Mouse (Mus musculus) retina, adult 2 months (tissue): ENCODE results near the gene Atp1b1.

ENCODE experiments used
- DNase-seq: peaks from one replicate; pipeline ENCODE4 v3.0.0-alpha.2; 2012; ENCODE audit warnings: low read depth, low spot score

The Atp1b1 gene

DNA sequence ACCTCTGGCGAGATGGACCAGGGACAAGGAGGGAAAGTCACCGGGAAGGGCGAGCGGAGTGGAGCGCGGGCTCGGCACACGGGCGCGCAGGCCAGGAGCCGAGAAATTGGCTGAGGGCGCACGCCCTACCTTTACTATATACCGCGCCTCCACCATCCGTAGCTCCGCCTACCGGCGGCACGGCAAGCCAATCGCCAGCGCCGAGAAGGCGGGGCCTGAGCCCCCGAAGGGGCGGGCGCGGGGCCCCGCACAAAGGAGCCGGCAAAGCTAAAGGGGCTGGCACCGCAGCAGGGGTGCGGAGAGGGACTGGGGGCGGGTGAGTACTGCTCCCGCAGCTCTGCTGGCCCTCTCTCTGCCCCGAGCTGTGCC lies at the start of gene Atp1b1:
TSS of gene Atp1b1 (minus strand) at position 111 of the 369 bp plus-strand sequence.
- DNase-seq, result peak; percentile 23

- DNase-seq, result no peak
These were observed 46.9 kb upstream of the Atp1b1 start for GRCm38 (mm10) chr1:164505096-164505495.

- DNase-seq, result no peak
These were observed 45.1 kb upstream of the Atp1b1 start for GRCm38 (mm10) chr1:164503140-164503730.

DNA sequence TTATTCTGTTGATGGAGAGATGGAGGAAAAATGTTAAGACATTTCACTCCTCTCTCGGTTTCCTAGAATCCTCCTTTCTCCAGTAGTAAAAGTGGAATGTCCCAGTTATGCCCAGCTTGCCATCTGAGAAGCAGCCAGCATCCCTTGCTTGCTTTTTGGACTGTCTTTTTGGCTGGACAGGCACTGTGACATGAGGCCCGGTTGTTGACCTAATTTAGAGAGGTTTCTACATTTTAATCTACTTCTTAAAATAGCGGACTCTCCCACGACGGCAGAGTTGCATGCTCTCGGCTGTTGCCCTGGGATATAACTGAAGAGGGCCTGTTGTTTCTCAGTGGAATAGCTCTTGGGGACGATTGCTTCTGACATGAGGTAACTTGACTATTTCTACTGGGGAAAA lies 44.1 kb upstream of the Atp1b1 start:
- no peak for DNase-seq

- DNase-seq, result no peak
These were observed 36.8 kb upstream of the Atp1b1 start for GRCm38 (mm10) chr1:164494741-164495512.

GRCm38 (mm10) chr1:164494215-164494614 lies 36.1 kb upstream of the Atp1b1 start:
- no peak for DNase-seq

GRCm38 (mm10) chr1:164493042-164493705 lies 35.0 kb upstream of the Atp1b1 start:
- no peak for DNase-seq

DNA sequence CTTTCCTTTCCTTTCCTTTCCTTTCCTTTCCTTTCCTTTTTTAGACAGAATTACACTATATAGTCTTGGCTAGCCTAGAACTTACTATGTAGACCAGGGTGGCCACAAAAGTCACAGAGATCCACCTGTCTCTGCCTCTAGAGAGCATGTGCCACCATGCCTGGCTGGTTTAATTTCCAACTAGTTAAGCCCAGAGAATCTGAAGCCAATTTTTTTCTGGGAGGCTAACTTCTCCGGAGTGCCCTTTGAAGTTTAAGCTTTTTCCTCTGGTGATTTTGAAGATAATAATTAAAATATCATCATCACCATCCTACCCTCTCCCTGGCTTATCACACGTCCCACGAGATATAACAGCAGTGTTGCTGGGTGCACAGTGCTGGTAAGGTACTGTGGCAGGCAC lies 34.3 kb upstream of the Atp1b1 start:
- no peak for DNase-seq

DNA sequence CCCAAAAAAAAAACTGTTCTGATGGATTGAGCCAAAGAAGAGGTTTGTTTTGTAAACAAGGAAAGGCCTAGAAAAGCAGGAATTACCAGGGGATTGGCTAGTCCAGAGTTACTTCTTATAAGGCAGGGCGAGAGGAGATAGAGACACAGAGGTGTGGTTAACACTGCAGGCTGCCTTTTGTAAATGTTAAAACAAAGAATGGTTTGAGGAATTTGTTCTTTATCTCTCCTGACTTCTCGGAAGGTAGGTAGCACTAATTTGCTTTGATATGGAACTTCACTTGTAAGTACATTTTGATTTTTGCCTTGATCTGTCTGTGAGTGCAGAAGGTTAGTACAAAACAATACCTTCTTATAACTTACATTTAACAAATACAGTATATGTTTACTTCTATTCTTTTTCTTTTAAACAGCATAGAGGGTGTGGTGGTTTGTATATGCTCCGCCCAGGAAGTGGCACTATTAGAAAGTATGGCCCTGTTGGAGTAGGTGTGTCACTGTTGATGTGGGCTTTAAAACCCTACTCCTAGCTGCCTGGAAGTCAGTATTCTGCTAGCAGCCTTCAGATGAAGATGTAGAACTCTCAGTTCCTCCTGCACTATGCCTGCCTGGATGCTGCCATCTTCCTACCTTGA lies 31.9 kb upstream of the Atp1b1 start:
- no peak for DNase-seq

GRCm38 (mm10) chr1:164483728-164484127 lies 25.6 kb upstream of the Atp1b1 start:
- DNase-seq, result no peak

DNA sequence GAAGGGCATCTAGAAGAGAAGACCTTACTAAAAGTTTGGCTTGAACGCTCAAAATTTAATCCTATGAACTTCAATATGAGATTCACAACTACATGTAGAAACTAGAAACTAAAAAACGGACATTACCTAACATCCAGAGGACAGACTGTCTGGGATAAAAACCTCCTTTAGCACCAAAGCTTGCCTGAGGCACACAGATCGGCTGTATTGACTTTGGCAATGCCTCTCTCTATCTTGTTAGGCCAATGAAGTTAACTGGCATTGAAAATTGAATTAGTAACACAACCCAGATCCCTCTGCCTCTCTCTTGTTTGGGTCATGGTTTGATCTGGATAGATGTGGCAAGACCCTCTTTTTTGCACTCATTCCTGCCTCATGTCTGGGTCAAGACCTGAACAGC lies 24.7 kb upstream of the Atp1b1 start:
- no peak for DNase-seq

- DNase-seq, result no peak
These were observed 23.6 kb upstream of the Atp1b1 start for GRCm38 (mm10) chr1:164481645-164482354.

- DNase-seq, result no peak
These were observed 22.8 kb upstream of the Atp1b1 start for GRCm38 (mm10) chr1:164480755-164481644.

- DNase-seq, result no peak
These were observed 17.7 kb upstream of the Atp1b1 start for GRCm38 (mm10) chr1:164475895-164476294.

- no peak for DNase-seq
These were observed 16.8 kb upstream of the Atp1b1 start for GRCm38 (mm10) chr1:164474778-164475511.

DNA sequence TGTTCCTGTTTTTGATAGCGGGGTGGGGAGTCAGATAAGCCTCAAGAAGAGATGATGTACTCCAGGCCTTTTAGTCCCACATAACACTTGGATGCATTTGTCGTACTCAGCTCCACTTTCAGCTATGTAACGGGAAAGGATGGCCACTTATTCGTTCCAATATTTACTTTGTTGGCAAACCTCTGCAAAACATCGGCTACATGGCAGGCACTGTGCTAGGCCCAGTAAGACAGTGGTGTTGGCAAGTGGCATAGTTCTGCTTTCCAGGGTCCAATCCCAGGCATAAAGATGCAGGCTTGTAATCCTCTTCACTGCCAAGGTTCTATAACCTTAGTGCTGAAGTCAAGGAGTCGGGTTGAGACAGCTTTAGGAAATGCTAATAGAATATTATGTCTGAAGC lies 16.2 kb upstream of the Atp1b1 start:
- DNase-seq, result no peak

- no peak for DNase-seq
These were observed 15.2 kb upstream of the Atp1b1 start for GRCm38 (mm10) chr1:164473398-164473797.

DNA sequence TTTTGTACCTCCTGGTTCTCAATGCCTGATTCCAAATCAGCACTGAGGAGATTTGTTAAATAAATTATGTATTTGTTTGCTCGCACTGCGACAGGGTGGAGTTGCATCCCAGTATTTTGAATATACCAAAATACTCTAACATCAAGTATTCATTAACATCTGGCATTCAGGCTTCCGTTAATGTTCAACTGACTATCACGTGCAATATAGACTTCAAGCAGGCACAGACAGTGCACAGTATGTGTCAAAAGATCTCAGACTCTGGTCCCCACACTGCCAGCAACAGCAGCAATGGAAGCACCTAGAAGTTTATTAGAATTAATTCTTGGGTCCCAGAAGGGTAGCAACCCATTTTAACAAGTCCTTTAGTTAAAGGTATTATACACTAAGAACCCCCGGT lies 13.5 kb upstream of the Atp1b1 start:
- no peak for DNase-seq

DNA sequence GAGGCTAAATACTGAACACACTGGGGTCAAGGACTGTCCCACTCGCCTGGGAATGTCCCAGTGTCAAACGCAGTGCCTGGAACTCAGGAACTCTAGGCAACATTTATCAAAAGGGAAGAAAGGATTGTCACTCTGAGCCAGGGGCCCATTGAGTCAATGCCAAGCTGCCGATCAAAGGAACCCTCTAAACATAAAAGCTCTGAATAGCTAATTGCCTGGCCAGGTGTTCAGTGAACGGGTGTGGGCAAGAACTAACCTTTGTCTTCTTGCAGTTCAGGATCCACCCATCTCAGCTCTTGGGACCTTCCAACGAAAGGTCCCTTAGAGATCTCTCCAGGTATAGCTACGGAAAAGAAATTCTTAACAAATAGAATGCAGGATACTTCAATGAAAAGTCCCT lies 12.8 kb upstream of the Atp1b1 start:
- DNase-seq, result no peak

GRCm38 (mm10) chr1:164468329-164468728 lies 10.2 kb upstream of the Atp1b1 start:
- DNase-seq, result no peak
